Mouse (Mus musculus): ENCODE measurements around the gene Ccdc167. TPM values are rescaled to one million over a fixed set of nuclear protein-coding genes. Genes with fewer than 3 reads are reported as not detected.

Gene Ccdc167
- total RNA-seq, 1 experiment = 13.4 TPM

DNA sequence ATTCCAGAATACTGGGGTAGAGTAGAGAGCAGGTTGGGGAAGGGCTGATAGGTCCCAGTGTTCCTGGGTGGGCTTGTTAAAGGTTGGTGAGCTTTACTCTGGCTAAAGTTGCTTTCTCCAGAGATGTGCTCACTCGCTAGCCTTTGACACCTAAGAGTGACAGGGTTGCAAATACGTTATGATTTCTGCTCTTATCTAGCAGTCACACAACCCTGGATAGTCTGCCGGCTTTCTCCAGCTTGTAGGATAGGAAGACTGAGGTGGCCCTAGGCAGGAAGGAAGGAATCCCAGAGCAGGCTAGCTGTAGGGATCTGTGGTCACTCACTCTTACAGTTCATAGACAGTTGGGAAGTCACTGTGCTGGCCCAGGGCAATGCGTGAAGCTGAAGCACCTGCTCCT lies 32.6 kb downstream of the Ccdc167 start:
- H3K4me3 ChIP-seq (ENCODE audit: insufficient read depth in 1 of 2, low read depth in 1 of 2, low read length in 2 of 2, poor library complexity in 1 of 2, severe bottlenecking in 1 of 2) = no peak overlapping the region
- TF ChIP-seq CHD2 (IDR thresholded peaks at IDR 0.05; ENCODE audit: low read depth, low read length) (no peak), ZC3H11A (IDR thresholded peaks at IDR 0.05; ENCODE audit: borderline replicate concordance, low read depth, low read length) (no peak), ZNF384 (IDR thresholded peaks at IDR 0.05; ENCODE audit: low read depth, low read length) (no peak), HCFC1 (IDR thresholded peaks at IDR 0.05; ENCODE audit: borderline replicate concordance, insufficient read depth, low read length) (no peak), MAFK (IDR thresholded peaks at IDR 0.05; ENCODE audit: insufficient read depth, low read depth, low read length) (no peak)
- peaks cover 63% of the 10 kb centered on the region for H3K36me3 ChIP-seq (ENCODE audit: control insufficient read depth, insufficient read depth, low read length, poor library complexity, severe bottlenecking)
- no peaks in the 10 kb centered on the region for H3K9me3 ChIP-seq (ENCODE audit: control insufficient read depth, insufficient read depth, low read depth, low read length)
- no peak for DNase-seq (ENCODE audit: low read depth, low spot score)
- no peaks in the 10 kb centered on the region for H3K4me1 ChIP-seq (ENCODE audit: control insufficient read depth in 2 of 2, insufficient read depth in 2 of 2, low read length in 2 of 2, poor library complexity in 1 of 2)
- no peak overlapping the region for H3K9ac ChIP-seq (ENCODE audit: insufficient read depth, low read depth, low read length, poor library complexity, severe bottlenecking)
- no peak overlapping the region for H3K27ac ChIP-seq (ENCODE audit: insufficient read depth, low read depth, low read length, poor library complexity, severe bottlenecking)
- in situ Hi-C loops (cut with MboI; ENCODE audit: low sequenced_read_pairs in 2 of 2, unreplicated experiment in 2 of 2) = no loop called here

DNA sequence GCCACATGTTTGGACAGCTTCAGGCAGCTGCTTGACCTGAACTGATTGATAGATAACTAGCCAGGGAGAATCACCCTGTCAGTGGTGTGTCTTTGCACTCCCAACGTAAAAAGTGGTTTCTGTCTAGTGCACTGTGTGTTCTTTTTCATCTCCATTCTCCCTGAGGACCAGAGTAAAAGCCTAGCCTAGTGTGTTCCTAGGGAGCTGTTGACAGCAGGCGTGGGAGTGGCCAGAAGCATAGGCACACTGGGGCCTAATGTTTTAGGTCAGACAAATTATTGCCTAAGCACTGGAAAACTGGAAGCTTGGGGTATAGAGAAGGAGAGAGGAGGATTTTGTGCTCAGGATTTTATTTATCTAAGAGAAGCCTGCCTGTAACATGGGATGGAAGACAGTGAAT lies 33.7 kb downstream of the Ccdc167 start:
- Histone ChIP-seq H3K9ac (ENCODE audit: insufficient read depth, low read depth, low read length, poor library complexity, severe bottlenecking) (no peak overlapping the region), H3K4me3 (ENCODE audit: insufficient read depth in 1 of 2, low read depth in 1 of 2, low read length in 2 of 2, poor library complexity in 1 of 2, severe bottlenecking in 1 of 2) (no peak overlapping the region), H3K4me1 (ENCODE audit: control insufficient read depth in 2 of 2, insufficient read depth in 2 of 2, low read length in 2 of 2, poor library complexity in 1 of 2) (no peaks in the 10 kb centered on the region), H3K9me3 (ENCODE audit: control insufficient read depth, insufficient read depth, low read depth, low read length) (no peaks in the 10 kb centered on the region), H3K36me3 (ENCODE audit: control insufficient read depth, insufficient read depth, low read length, poor library complexity, severe bottlenecking) (peaks cover 67% of the 10 kb centered on the region), H3K27ac (ENCODE audit: insufficient read depth, low read depth, low read length, poor library complexity, severe bottlenecking) (no peak overlapping the region)
- no peak for DNase-seq (ENCODE audit: low read depth, low spot score)
- in situ Hi-C loops (cut with MboI; ENCODE audit: low sequenced_read_pairs in 2 of 2, unreplicated experiment in 2 of 2) = no loop called here
- TF ChIP-seq ZNF384 (IDR thresholded peaks at IDR 0.05; ENCODE audit: low read depth, low read length) (no peak), CHD2 (IDR thresholded peaks at IDR 0.05; ENCODE audit: low read depth, low read length) (no peak), HCFC1 (IDR thresholded peaks at IDR 0.05; ENCODE audit: borderline replicate concordance, insufficient read depth, low read length) (no peak), ZC3H11A (IDR thresholded peaks at IDR 0.05; ENCODE audit: borderline replicate concordance, low read depth, low read length) (no peak), MAFK (IDR thresholded peaks at IDR 0.05; ENCODE audit: insufficient read depth, low read depth, low read length) (no peak)

DNA sequence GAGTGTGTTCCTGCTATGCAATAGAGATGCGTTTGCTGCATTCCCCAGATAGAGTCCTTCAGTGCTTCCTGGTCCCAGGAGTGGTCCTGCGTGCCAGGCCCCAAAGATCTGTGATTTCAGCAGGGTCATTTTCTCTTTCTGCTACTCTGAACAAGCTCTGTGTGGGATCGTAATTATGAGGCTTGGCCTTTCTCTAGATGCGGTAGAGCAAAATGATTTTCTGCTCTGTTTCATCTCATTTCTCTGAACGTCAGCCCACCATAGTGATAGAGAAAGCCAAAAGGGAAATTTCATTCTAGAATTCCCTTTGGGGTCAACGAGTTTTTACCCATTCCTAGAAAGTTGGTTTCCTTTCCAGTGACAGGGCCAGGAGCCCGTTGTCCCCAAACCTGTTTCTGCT lies 34.6 kb downstream of the Ccdc167 start:
- Histone ChIP-seq H3K4me3 (ENCODE audit: insufficient read depth in 1 of 2, low read depth in 1 of 2, low read length in 2 of 2, poor library complexity in 1 of 2, severe bottlenecking in 1 of 2) (no peak overlapping the region), H3K9ac (ENCODE audit: insufficient read depth, low read depth, low read length, poor library complexity, severe bottlenecking) (no peak overlapping the region), H3K4me1 (ENCODE audit: control insufficient read depth in 2 of 2, insufficient read depth in 2 of 2, low read length in 2 of 2, poor library complexity in 1 of 2) (no peaks in the 10 kb centered on the region), H3K9me3 (ENCODE audit: control insufficient read depth, insufficient read depth, low read depth, low read length) (no peaks in the 10 kb centered on the region), H3K36me3 (ENCODE audit: control insufficient read depth, insufficient read depth, low read length, poor library complexity, severe bottlenecking) (peaks cover 63% of the 10 kb centered on the region), H3K27ac (ENCODE audit: insufficient read depth, low read depth, low read length, poor library complexity, severe bottlenecking) (no peak overlapping the region)
- no peak for DNase-seq (ENCODE audit: low read depth, low spot score)
- in situ Hi-C loops (cut with MboI; ENCODE audit: low sequenced_read_pairs in 2 of 2, unreplicated experiment in 2 of 2) = no loop called here
- no peak for TF ChIP-seq MAFK (IDR thresholded peaks at IDR 0.05; ENCODE audit: insufficient read depth, low read depth, low read length)
- TF ChIP-seq ZC3H11A (IDR thresholded peaks at IDR 0.05; ENCODE audit: borderline replicate concordance, low read depth, low read length) = no peak
- TF ChIP-seq HCFC1 (IDR thresholded peaks at IDR 0.05; ENCODE audit: borderline replicate concordance, insufficient read depth, low read length) = no peak
- no peak for TF ChIP-seq CHD2 (IDR thresholded peaks at IDR 0.05; ENCODE audit: low read depth, low read length)
- TF ChIP-seq ZNF384 (IDR thresholded peaks at IDR 0.05; ENCODE audit: low read depth, low read length) = no peak

DNA sequence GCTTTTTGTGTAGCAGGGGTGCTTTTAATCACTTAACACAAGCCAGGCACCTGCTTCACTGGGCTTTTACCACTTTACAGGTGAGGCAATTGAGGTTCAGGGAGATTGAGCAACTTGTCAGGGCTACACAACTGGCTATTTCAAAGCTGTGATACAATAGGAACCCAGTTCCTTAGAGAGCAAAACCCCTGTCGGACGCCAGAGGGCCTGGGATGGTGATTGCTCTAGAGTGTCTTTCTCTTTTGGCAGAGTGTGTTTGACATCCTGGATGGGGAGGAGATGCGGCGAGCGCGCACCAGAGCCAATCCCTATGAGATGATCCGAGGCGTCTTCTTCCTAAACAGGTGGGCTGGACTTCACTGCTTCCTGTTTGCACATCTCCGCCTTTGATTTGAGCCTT lies 35.2 kb downstream of the Ccdc167 start:
- no peak for TF ChIP-seq ZNF384 (IDR thresholded peaks at IDR 0.05; ENCODE audit: low read depth, low read length)
- Histone ChIP-seq H3K36me3 (ENCODE audit: control insufficient read depth, insufficient read depth, low read length, poor library complexity, severe bottlenecking) (peaks cover 62% of the 10 kb centered on the region), H3K9me3 (ENCODE audit: control insufficient read depth, insufficient read depth, low read depth, low read length) (no peaks in the 10 kb centered on the region), H3K4me1 (ENCODE audit: control insufficient read depth in 2 of 2, insufficient read depth in 2 of 2, low read length in 2 of 2, poor library complexity in 1 of 2) (no peaks in the 10 kb centered on the region), H3K9ac (ENCODE audit: insufficient read depth, low read depth, low read length, poor library complexity, severe bottlenecking) (no peak overlapping the region), H3K27ac (ENCODE audit: insufficient read depth, low read depth, low read length, poor library complexity, severe bottlenecking) (no peak overlapping the region), H3K4me3 (ENCODE audit: insufficient read depth in 1 of 2, low read depth in 1 of 2, low read length in 2 of 2, poor library complexity in 1 of 2, severe bottlenecking in 1 of 2) (no peak overlapping the region)
- no peak for DNase-seq (ENCODE audit: low read depth, low spot score)
- in situ Hi-C loops (cut with MboI; ENCODE audit: low sequenced_read_pairs in 2 of 2, unreplicated experiment in 2 of 2) = no loop called here

DNA sequence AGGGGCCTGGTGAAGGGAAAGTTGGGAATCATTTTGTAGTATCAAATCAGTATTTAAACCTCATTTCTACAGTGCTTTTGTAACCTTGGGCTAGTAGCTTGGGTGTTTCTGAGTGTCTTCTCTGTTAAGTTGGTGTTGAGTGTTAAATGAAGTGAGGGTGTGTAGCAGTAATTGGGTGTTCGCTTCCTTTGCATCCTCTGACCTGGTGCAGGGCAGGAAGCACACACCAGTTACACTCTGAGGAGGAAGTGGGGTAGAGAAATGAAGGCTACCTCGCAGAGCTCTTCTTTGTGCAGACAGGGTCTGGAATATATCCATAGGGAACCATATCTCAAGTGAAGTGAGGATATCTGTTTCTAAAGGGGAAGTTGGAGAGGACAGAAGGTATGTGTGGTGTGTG lies 35.9 kb downstream of the Ccdc167 start:
- in situ Hi-C loops (cut with MboI; ENCODE audit: low sequenced_read_pairs in 2 of 2, unreplicated experiment in 2 of 2) = no loop called here
- TF ChIP-seq ZNF384 (IDR thresholded peaks at IDR 0.05; ENCODE audit: low read depth, low read length) (no peak), CHD2 (IDR thresholded peaks at IDR 0.05; ENCODE audit: low read depth, low read length) (no peak), MAFK (IDR thresholded peaks at IDR 0.05; ENCODE audit: insufficient read depth, low read depth, low read length) (no peak), ZC3H11A (IDR thresholded peaks at IDR 0.05; ENCODE audit: borderline replicate concordance, low read depth, low read length) (no peak), HCFC1 (IDR thresholded peaks at IDR 0.05; ENCODE audit: borderline replicate concordance, insufficient read depth, low read length) (no peak)
- Histone ChIP-seq H3K27ac (ENCODE audit: insufficient read depth, low read depth, low read length, poor library complexity, severe bottlenecking) (no peak overlapping the region), H3K4me1 (ENCODE audit: control insufficient read depth in 2 of 2, insufficient read depth in 2 of 2, low read length in 2 of 2, poor library complexity in 1 of 2) (no peaks in the 10 kb centered on the region), H3K4me3 (ENCODE audit: insufficient read depth in 1 of 2, low read depth in 1 of 2, low read length in 2 of 2, poor library complexity in 1 of 2, severe bottlenecking in 1 of 2) (no peak overlapping the region), H3K9me3 (ENCODE audit: control insufficient read depth, insufficient read depth, low read depth, low read length) (no peaks in the 10 kb centered on the region), H3K9ac (ENCODE audit: insufficient read depth, low read depth, low read length, poor library complexity, severe bottlenecking) (no peak overlapping the region), H3K36me3 (ENCODE audit: control insufficient read depth, insufficient read depth, low read length, poor library complexity, severe bottlenecking) (peaks cover 65% of the 10 kb centered on the region)
- no peak for DNase-seq (ENCODE audit: low read depth, low spot score)
